Mouse (Mus musculus) hindbrain, postnatal 0 days (tissue): ENCODE measurements around the gene Trabd2b. TPM values are rescaled to one million over a fixed set of nuclear protein-coding genes. Genes with fewer than 3 reads are reported as not detected.

Source experiments
- ATAC-seq: fragments of 200-750 bp; cut with Nextera tagmentation; 2 replicates; pipeline ENCODE4 v1.8.0; 2017; ENCODE audit warnings: mild to moderate bottlenecking, moderate TSS enrichment, moderate library complexity
- DNase-seq: peaks from one replicate; pipeline ENCODE4 v3.0.0-alpha.2; 2015; ENCODE audit warnings: low spot score
- H3K27ac ChIP-seq: fragments of 300-500 bp; sonication (generic); 2 replicates; pipeline ENCODE4 v1.5.1; 2014; ENCODE audit warnings: mild to moderate bottlenecking
- H3K27me3 ChIP-seq: fragments of 300-500 bp; sonication (generic); 2 replicates; pipeline ENCODE4 v1.6.1; 2014; ENCODE audit warnings: low read length, mixed read lengths; ENCODE audit not compliant: insufficient read depth
- H3K36me3 ChIP-seq: fragments of 300-500 bp; sonication (generic); 2 replicates; pipeline ENCODE4 v1.6.1; 2014; ENCODE audit warnings: low read length, mixed read lengths; ENCODE audit not compliant: insufficient read depth
- H3K4me1 ChIP-seq: fragments of 300-500 bp; sonication (generic); 2 replicates; pipeline ENCODE4 v1.6.1; 2014; ENCODE audit warnings: antibody characterized with exemption, low read length, mixed read lengths; ENCODE audit not compliant: insufficient read depth
- H3K4me2 ChIP-seq: fragments of 300-500 bp; sonication (generic); 2 replicates; pipeline ENCODE4 v1.6.1; 2014; ENCODE audit warnings: low read depth, mild to moderate bottlenecking, low read length, moderate library complexity, mixed read lengths
- H3K4me3 ChIP-seq: fragments of 300-500 bp; sonication (generic); 2 replicates; pipeline ENCODE4 v1.5.1; 2014; ENCODE audit warnings: low read length
- H3K9ac ChIP-seq: fragments of 300-500 bp; sonication (generic); replicated peaks from 2 replicates; pipeline ENCODE4 v1.6.1; 2014; ENCODE audit warnings: mild to moderate bottlenecking, low read length, moderate library complexity, mixed read lengths
- H3K9me3 ChIP-seq: fragments of 300-500 bp; sonication (generic); 2 replicates; pipeline ENCODE4 v1.6.1; 2016; ENCODE audit warnings: low read length, mixed read lengths
- CTCF ChIP-seq: IDR thresholded peaks from 2 replicates; pipeline ENCODE4 v1.5.1; 2016; ENCODE audit warnings: antibody characterized with exemption, control low read depth, low read depth
- WGBS: fragments of 180-500 bp; shearing (Covaris S2); extraction: QIAGEN DNeasy Blood & Tissue Kit; methylation state at CpG from one replicate; pipeline ENCODE4 v1.1.7; 2014; 5-methylcytosine and 5-hydroxymethylcytosine counted together
- polyA plus RNA-seq: library from polyadenylated mRNA; unstranded; fragments of >200 nt; fragmentation: Nextera tagmentation; extraction: Ambion mirVana; gene quantifications from 2 replicates; pipeline ENCODE4 v1.2.1, GENCODE M21; 2015
- total RNA-seq: library from RNA; depleted of rRNA; stranded (reverse); fragments of >200 nt; gene quantifications from 2 replicates; pipeline ENCODE4 v1.2.3, GENCODE M21; 2014

The Trabd2b gene
- total and polyA plus RNA-seq, 2 experiments from 2014 or later: 0.65 to 1.8 TPM

- no peaks in the 10 kb centered on the region for H3K36me3 ChIP-seq
- H3K9me3 ChIP-seq: no peaks in the 10 kb centered on the region
- H3K4me1 ChIP-seq: no peaks in the 10 kb centered on the region
- ATAC-seq (no peak), DNase-seq (no peak)
- no peaks in the 10 kb centered on the region for H3K27me3 ChIP-seq
- H3K4me2 ChIP-seq: no peak overlapping the region
- WGBS: 91% methylated on average over 4 of the region's 4 CpGs
- H3K27ac ChIP-seq: no peak overlapping the region
- H3K4me3 ChIP-seq: no peak overlapping the region
- no peak for TF ChIP-seq CTCF
- no peak overlapping the region for H3K9ac ChIP-seq
Measured at GRCm38 (mm10) chr4:114612827-114613226, 206.3 kb downstream of the Trabd2b start.

- H3K27me3 ChIP-seq: no peaks in the 10 kb centered on the region
- H3K36me3 ChIP-seq: no peaks in the 10 kb centered on the region
- no peak for TF ChIP-seq CTCF
- H3K27ac ChIP-seq: no peak overlapping the region
- H3K9ac ChIP-seq: no peak overlapping the region
- no peak overlapping the region for H3K4me2 ChIP-seq
- H3K4me3 ChIP-seq: no peak overlapping the region
- ATAC-seq (no peak), DNase-seq (peak; percentile 51)
- no peaks in the 10 kb centered on the region for H3K4me1 ChIP-seq
- 21% methylated on average over 1 of the region's 1 CpGs for WGBS
- H3K9me3 ChIP-seq: no peaks in the 10 kb centered on the region
Measured at GRCm38 (mm10) chr4:114614086-114614485, 207.6 kb downstream of the Trabd2b start.

- H3K9me3 ChIP-seq: no peaks in the 10 kb centered on the region
- H3K4me2 ChIP-seq: no peak overlapping the region
- 85% methylated on average over 4 of the region's 4 CpGs for WGBS
- H3K36me3 ChIP-seq: no peaks in the 10 kb centered on the region
- no peak overlapping the region for H3K27ac ChIP-seq
- no peaks in the 10 kb centered on the region for H3K27me3 ChIP-seq
- H3K4me1 ChIP-seq: no peaks in the 10 kb centered on the region
- H3K4me3 ChIP-seq: no peak overlapping the region
- DNase-seq (no peak), ATAC-seq (no peak)
- no peak for TF ChIP-seq CTCF
- H3K9ac ChIP-seq: no peak overlapping the region
Measured at GRCm38 (mm10) chr4:114615765-114616164, 209.2 kb downstream of the Trabd2b start.

GRCm38 (mm10) chr4:114622929-114623328, 216.4 kb downstream of the Trabd2b start:
- H3K9ac ChIP-seq: no peak overlapping the region
- H3K27me3 ChIP-seq: no peaks in the 10 kb centered on the region
- no peak for TF ChIP-seq CTCF
- no peaks in the 10 kb centered on the region for H3K9me3 ChIP-seq
- no peak overlapping the region for H3K4me3 ChIP-seq
- H3K27ac ChIP-seq: no peak overlapping the region
- no peaks in the 10 kb centered on the region for H3K4me1 ChIP-seq
- 58% methylated on average over 5 of the region's 5 CpGs for WGBS
- ATAC-seq: no peak
- H3K36me3 ChIP-seq: no peaks in the 10 kb centered on the region
- no peak overlapping the region for H3K4me2 ChIP-seq
- DNase-seq: no peak

GRCm38 (mm10) chr4:114624114-114624910, 217.8 kb downstream of the Trabd2b start:
- Histone ChIP-seq H3K4me3 (no peak overlapping the region), H3K4me2 (no peak overlapping the region), H3K9me3 (no peaks in the 10 kb centered on the region), H3K27ac (no peak overlapping the region), H3K9ac (no peak overlapping the region), H3K4me1 (no peaks in the 10 kb centered on the region), H3K36me3 (no peaks in the 10 kb centered on the region), H3K27me3 (no peaks in the 10 kb centered on the region)
- 55% methylated on average over 3 of the region's 3 CpGs for WGBS
- TF ChIP-seq CTCF: no peak
- no peak for DNase-seq
- no peak for ATAC-seq

GRCm38 (mm10) chr4:114625357-114625756, 218.8 kb downstream of the Trabd2b start:
- H3K4me3 ChIP-seq: no peak overlapping the region
- 10% methylated on average over 4 of the region's 4 CpGs for WGBS
- H3K9ac ChIP-seq: no peak overlapping the region
- no peaks in the 10 kb centered on the region for H3K4me1 ChIP-seq
- ATAC-seq (no peak), DNase-seq (peak; percentile 12)
- H3K27ac ChIP-seq: no peak overlapping the region
- no peak overlapping the region for H3K4me2 ChIP-seq
- H3K9me3 ChIP-seq: no peaks in the 10 kb centered on the region
- no peaks in the 10 kb centered on the region for H3K27me3 ChIP-seq
- TF ChIP-seq CTCF: no peak
- H3K36me3 ChIP-seq: no peaks in the 10 kb centered on the region

- TF ChIP-seq CTCF: no peak
- 81% methylated on average over 3 of the region's 3 CpGs for WGBS
- H3K4me3 ChIP-seq: no peak overlapping the region
- no peak for DNase-seq
- no peak overlapping the region for H3K27ac ChIP-seq
- H3K27me3 ChIP-seq: no peaks in the 10 kb centered on the region
- H3K4me2 ChIP-seq: no peak overlapping the region
- no peak overlapping the region for H3K9ac ChIP-seq
- no peak for ATAC-seq
- no peaks in the 10 kb centered on the region for H3K9me3 ChIP-seq
- H3K4me1 ChIP-seq: no peaks in the 10 kb centered on the region
- H3K36me3 ChIP-seq: no peaks in the 10 kb centered on the region
Measured at GRCm38 (mm10) chr4:114625920-114626319, 219.4 kb downstream of the Trabd2b start.
